Mouse (Mus musculus) right cerebral cortex, postnatal 14 days (tissue): ENCODE measurements around the gene Gtsf1.

Source experiments
- DNase-seq: peaks from one replicate; pipeline ENCODE4 v3.0.0; 2022

Gtsf1 gene

DNA sequence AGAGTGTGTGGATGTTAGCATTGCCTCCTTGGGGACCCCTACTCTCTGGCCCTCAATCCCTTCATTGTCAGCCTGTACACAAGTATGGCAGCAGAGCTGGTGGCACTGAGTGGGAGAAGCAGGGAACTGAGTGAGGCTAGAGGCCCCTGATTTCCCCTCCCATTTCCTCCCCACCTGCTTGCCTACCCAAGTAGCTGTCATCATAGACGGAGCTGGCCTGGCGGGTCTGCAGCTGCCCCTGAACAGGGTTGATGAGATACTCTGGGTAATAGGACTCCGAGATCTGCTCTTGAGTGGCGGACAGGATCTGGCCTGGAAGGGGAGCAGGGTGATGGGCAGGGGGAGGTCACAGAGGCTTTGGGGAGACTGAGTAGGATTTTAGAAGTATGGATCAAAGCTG, 74.1 kb downstream of the Gtsf1 start:
- DNase-seq: no peak

DNA sequence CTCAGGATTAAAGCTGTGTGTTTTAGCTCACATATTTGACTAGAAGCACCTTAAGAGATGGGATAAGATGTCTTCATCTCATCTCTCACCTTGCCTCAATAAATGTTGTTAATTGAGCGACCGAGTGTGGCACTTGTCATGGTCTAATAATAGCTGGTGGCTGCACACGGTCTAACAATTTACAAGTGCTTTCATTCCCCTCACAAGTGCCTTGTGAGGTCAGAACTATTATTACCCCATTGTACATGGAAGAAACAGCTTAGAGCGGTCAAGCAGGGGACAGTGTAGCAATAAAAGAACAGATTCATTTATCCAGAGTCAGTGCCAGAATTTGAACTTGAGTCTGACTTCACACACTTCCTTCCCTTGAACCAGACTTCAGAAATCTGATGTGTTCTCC, 74.8 kb downstream of the Gtsf1 start:
- DNase-seq: no peak

DNA sequence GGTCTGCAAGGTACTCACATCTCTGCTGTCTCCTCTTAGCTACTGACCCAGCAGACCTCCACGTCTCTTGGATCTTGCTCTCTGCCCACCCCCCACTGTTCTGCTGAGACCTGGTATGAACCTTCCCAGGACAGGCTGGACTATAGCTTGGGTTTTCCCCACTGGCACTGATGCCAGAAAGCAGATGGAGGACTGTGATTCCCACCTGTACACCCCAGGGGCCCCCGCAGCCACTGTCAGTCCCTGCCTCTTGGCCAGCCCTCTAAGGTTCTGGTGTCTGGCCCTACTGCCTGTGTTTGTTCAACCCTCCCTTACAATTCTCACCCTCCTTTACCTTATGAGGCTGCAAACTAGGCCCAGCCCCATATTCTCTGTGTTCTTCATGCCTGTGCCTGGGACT, 75.6 kb downstream of the Gtsf1 start:
- DNase-seq: no peak

DNA sequence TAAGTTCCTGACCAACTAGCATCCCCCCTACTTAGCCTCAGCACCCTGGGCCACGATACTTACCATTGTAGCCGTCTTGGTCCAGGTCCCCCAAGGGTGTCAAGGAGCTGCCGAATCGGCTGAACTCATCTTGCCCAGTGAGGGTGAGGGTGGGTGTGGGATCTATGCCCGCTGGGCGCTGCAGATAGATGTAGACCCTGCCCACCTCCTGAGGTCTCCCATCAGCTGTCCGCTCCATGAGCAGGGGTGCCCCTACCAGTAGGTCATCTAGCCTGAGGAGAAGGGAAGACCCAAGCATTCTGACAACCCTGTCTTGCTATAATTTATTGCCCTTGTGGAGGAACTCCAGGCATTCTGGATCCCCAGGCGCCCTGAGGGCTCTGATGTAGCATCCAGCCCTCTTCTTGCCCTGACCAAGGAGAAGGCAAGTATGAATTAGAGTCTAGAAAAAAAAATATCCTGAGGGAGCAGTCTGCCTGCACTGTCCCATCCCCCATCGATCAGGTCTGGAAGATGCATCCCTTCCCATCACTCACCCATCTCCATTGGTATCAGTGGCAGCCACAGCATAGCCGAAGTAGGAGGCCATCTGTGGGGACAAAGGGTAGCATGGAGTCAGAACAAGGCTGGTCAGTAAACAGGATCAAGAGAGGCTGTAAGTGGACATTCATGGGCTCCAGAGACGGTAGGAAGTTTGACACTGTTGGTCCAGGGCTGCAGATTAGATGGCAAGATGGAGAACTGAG, 76.6 kb downstream of the Gtsf1 start:
- no peak for DNase-seq

DNA sequence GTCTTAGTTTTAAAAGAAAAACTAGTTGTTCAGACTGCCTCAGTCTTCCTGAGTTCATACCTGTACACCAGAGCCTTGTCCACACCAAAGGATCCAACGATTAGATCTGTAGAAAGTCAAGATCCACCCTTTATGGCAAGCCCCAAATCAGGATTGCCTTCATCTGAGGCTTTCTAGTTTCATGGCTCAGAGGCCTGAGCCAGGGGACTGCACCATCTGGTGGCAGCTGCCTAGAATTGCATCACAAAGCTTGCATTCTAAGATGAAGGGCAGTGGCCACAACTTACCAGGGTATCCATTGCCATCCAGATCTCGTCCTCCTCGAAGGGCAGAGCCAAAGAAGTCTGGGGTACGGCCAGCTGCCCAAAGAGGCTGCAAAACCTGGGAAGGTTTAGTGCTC, 77.4 kb downstream of the Gtsf1 start:
- DNase-seq: peak; percentile 53
